Mouse (Mus musculus): ENCODE results near the gene Gprin2. TPM values are rescaled to one million over a fixed set of nuclear protein-coding genes. Genes with fewer than 3 reads are reported as not detected.

Gene Gprin2
- polyA plus RNA-seq, 2 experiments, result 0.04 to 0.09 TPM

DNA sequence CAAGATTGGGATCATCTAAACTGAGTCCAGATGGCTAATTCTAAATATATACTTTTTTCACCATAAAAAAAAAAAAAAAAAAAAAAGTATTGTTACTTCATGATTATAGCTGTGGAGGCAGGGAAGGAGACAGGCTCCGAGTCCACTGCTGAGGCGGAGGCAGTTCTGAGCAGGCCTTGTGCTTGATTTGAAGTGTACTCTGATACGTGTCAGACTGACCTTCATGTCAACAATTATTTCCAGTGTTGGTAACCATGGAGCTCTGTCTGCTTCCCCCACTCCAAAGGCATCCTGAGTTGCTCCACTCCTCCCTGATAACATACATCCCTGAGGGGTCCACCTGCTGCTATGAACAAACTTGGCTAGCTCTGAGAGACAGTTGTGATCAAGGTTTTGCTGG is 30.3 kb downstream of the Gprin2 start:
- Histone ChIP-seq H3K36me3 (replicated peaks; ENCODE audit: control insufficient read depth, insufficient read depth, low read depth) (no peaks in the 10 kb centered on the region), H3K4me1 (replicated peaks; ENCODE audit: control insufficient read depth in 2 of 2, insufficient read depth in 2 of 2, low read length in 1 of 2) (no peaks in the 10 kb centered on the region), H3K4me2 (ENCODE audit: low read depth) (no peak overlapping the region), H3K27ac (no peak overlapping the region), H3K27me3 (ENCODE audit: control insufficient read depth, insufficient read depth, low read length) (no peaks in the 10 kb centered on the region), H3K4me3 (ENCODE audit: insufficient read depth in 1 of 2, low read depth in 2 of 2, low read length in 2 of 2) (no peak overlapping the region), H3K9ac (replicated peaks) (no peak overlapping the region), H3K9me3 (ENCODE audit: control insufficient read depth, low read length) (no peaks in the 10 kb centered on the region)
- no peak for ATAC-seq (ENCODE audit: insufficient read depth)
- TF ChIP-seq CTCF (IDR thresholded peaks at IDR 0.05; ENCODE audit: low read depth), result no peak
- no peak for TF ChIP-seq EP300 (IDR thresholded peaks at IDR 0.05; ENCODE audit: low read depth)
- no peak for DNase-seq (ENCODE audit: low read depth in 3 of 3, low spot score in 3 of 3)
- WGBS (ENCODE audit: insufficient replicate concordance), result 72% methylated on average over 3 of the region's 3 CpGs

DNA sequence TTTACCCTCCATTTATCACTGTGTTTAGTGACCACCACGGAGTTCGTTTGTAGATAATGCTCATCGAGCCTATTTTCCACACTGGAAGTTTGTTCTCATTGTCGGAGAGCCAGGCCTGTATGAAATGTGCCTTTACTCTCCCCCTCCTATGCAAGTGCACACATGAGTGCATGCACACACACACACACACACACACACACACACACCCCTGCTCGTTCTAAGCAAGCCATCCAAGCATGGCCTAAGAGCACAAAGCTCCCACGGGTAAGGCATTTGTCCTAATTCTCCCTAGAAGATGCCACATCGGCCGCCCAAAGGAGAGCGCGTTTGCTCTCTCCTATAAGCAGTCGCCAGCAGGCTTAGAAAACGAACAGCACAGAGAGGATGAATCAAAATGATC is 45.7 kb downstream of the Gprin2 start:
- DNase-seq (ENCODE audit: low read depth in 3 of 3, low spot score in 3 of 3), result no peak
- 65% methylated on average over 12 of the region's 12 CpGs for WGBS (ENCODE audit: insufficient replicate concordance)
- no peaks in the 10 kb centered on the region for H3K4me1 ChIP-seq (replicated peaks; ENCODE audit: control insufficient read depth in 2 of 2, insufficient read depth in 2 of 2, low read length in 1 of 2)
- H3K27ac ChIP-seq, result no peak overlapping the region
- no peak overlapping the region for H3K9ac ChIP-seq (replicated peaks)
- H3K9me3 ChIP-seq (ENCODE audit: control insufficient read depth, low read length), result no peaks in the 10 kb centered on the region
- H3K4me3 ChIP-seq (ENCODE audit: insufficient read depth in 1 of 2, low read depth in 2 of 2, low read length in 2 of 2), result no peak overlapping the region
- TF ChIP-seq EP300 (IDR thresholded peaks at IDR 0.05; ENCODE audit: low read depth), result no peak
- TF ChIP-seq CTCF (IDR thresholded peaks at IDR 0.05; ENCODE audit: low read depth), result no peak
- no peak overlapping the region for H3K4me2 ChIP-seq (ENCODE audit: low read depth)
- H3K36me3 ChIP-seq (replicated peaks; ENCODE audit: control insufficient read depth, insufficient read depth, low read depth), result no peaks in the 10 kb centered on the region
- no peak for ATAC-seq (ENCODE audit: insufficient read depth)
- no peaks in the 10 kb centered on the region for H3K27me3 ChIP-seq (ENCODE audit: control insufficient read depth, insufficient read depth, low read length)

DNA sequence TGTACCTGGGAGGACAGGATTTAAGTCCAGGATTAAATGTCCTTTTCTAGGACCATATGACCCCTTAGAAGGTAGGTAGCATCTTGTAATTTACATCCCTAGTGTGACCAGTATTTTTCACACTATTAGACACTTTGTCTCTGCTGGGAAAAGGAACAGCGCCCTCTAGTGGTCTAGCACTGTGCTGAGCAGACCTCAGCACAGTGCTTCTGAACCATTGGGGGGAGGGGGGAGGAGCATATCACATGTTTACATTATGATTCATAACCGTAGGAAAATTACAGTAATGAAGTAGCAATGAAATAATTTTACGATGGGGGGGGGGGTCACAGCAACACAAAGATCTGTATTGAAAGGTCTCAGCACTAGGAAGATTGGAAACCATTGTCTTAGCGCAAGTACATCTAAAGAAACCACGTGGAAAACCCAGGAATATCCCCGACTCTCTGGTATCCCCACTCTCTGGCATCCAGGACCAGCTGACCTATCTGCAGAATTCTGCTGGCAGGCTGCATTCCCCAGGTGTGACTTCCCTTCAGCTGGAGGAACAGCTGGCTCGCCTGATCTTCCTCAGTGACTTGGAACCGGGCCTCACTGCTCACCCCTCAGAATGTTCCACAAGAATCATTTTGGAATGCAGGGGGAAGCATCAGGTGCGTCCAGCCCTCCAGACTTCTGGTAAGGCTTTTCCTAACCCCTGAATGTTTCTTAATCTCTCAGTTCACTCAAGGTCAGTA is 46.7 kb downstream of the Gprin2 start:
- Histone ChIP-seq H3K4me1 (replicated peaks; ENCODE audit: control insufficient read depth in 2 of 2, insufficient read depth in 2 of 2, low read length in 1 of 2) (no peaks in the 10 kb centered on the region), H3K4me2 (ENCODE audit: low read depth) (no peak overlapping the region), H3K4me3 (ENCODE audit: insufficient read depth in 1 of 2, low read depth in 2 of 2, low read length in 2 of 2) (no peak overlapping the region), H3K27ac (no peak overlapping the region), H3K9ac (replicated peaks) (no peak overlapping the region), H3K9me3 (ENCODE audit: control insufficient read depth, low read length) (no peaks in the 10 kb centered on the region), H3K36me3 (replicated peaks; ENCODE audit: control insufficient read depth, insufficient read depth, low read depth) (no peaks in the 10 kb centered on the region), H3K27me3 (ENCODE audit: control insufficient read depth, insufficient read depth, low read length) (no peaks in the 10 kb centered on the region)
- peak; percentile 3 to 12 (median 11) for DNase-seq (ENCODE audit: low read depth in 3 of 3, low spot score in 3 of 3)
- 46% methylated on average over 9 of the region's 9 CpGs for WGBS (ENCODE audit: insufficient replicate concordance)
- no peak for ATAC-seq (ENCODE audit: insufficient read depth)
- no peak for TF ChIP-seq EP300 (IDR thresholded peaks at IDR 0.05; ENCODE audit: low read depth)
- peak; percentile 73 for TF ChIP-seq CTCF (IDR thresholded peaks at IDR 0.05; ENCODE audit: low read depth)

DNA sequence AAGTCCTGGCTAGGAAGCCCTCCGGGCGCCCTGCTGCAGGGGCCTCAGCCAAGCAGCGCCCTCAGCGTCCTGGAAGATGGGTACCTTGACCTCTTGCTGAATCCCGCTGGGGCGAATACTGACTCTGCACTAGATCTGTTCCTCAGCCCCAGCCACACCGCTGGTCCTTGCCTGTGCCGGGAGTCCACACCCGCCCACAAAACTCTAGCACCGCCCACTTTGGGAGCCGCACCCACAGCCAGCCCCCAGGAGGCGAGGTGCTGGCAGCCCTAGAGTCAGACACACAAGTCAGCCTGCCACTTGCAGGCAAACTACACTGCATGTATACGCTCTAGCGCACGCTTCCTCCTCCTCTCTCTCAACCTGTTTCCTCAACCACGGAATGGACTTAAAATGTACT is 49.1 kb downstream of the Gprin2 start, which contains the start of gene Npy4r:
Npy4r (minus strand) TSS at position 148 of the 400 bp plus-strand sequence.
- Histone ChIP-seq H3K27me3 (ENCODE audit: control insufficient read depth, insufficient read depth, low read length) (no peaks in the 10 kb centered on the region), H3K9me3 (ENCODE audit: control insufficient read depth, low read length) (no peaks in the 10 kb centered on the region), H3K4me3 (ENCODE audit: insufficient read depth in 1 of 2, low read depth in 2 of 2, low read length in 2 of 2) (no peak within 1 kb of the TSS), H3K27ac (no peak within 1 kb of the TSS), H3K36me3 (replicated peaks; ENCODE audit: control insufficient read depth, insufficient read depth, low read depth) (no peaks in the 10 kb centered on the region), H3K9ac (replicated peaks) (no peak within 1 kb of the TSS), H3K4me1 (replicated peaks; ENCODE audit: control insufficient read depth in 2 of 2, insufficient read depth in 2 of 2, low read length in 1 of 2) (no peaks in the 10 kb centered on the region), H3K4me2 (ENCODE audit: low read depth) (no peak within 1 kb of the TSS)
- peak in 2 of 3 experiments; percentile 3 to 22 for DNase-seq (ENCODE audit: low read depth in 3 of 3, low spot score in 3 of 3)
- peak; percentile 51; the same call in 1 of the 2 replicates for ATAC-seq (ENCODE audit: insufficient read depth)
- TF ChIP-seq EP300 (IDR thresholded peaks at IDR 0.05; ENCODE audit: low read depth) (no peak), CTCF (IDR thresholded peaks at IDR 0.05; ENCODE audit: low read depth) (peak; percentile 15; the same call in 1 of the 2 replicates)
- 5% methylated on average over 16 of the region's 16 CpGs for WGBS (ENCODE audit: insufficient replicate concordance)

DNA sequence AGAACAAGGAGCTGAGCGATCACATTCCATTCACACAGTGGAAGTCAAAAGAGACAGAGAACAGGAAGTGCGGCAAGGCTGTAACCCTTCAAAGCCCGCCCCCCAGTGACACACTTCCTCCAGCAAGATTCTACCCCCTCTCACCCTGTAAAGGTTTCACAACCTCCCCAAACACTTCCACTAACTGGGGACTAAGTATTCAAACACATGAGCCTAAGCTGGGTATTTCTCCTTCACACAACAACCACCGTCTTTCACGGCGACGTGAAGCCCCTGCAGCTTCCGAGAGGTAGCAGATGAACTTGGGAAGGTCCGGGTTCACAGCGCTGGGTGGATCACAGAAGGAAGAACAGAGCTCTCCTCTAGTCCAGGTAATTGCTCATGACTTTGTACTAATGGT is 58.5 kb downstream of the Gprin2 start:
- Histone ChIP-seq H3K4me2 (ENCODE audit: low read depth) (no peak overlapping the region), H3K9me3 (ENCODE audit: control insufficient read depth, low read length) (no peaks in the 10 kb centered on the region), H3K27ac (no peak overlapping the region), H3K27me3 (ENCODE audit: control insufficient read depth, insufficient read depth, low read length) (no peaks in the 10 kb centered on the region), H3K9ac (replicated peaks) (no peak overlapping the region), H3K36me3 (replicated peaks; ENCODE audit: control insufficient read depth, insufficient read depth, low read depth) (no peaks in the 10 kb centered on the region), H3K4me1 (replicated peaks; ENCODE audit: control insufficient read depth in 2 of 2, insufficient read depth in 2 of 2, low read length in 1 of 2) (no peaks in the 10 kb centered on the region), H3K4me3 (ENCODE audit: insufficient read depth in 1 of 2, low read depth in 2 of 2, low read length in 2 of 2) (no peak overlapping the region)
- TF ChIP-seq EP300 (IDR thresholded peaks at IDR 0.05; ENCODE audit: low read depth) (no peak), CTCF (IDR thresholded peaks at IDR 0.05; ENCODE audit: low read depth) (no peak)
- DNase-seq (ENCODE audit: low read depth in 3 of 3, low spot score in 3 of 3) (no peak), ATAC-seq (ENCODE audit: insufficient read depth) (no peak)
- 72% methylated on average over 10 of the region's 10 CpGs for WGBS (ENCODE audit: insufficient replicate concordance)

Measured in liver, embryonic 14.5 days (tissue).